Mouse (Mus musculus): ENCODE measurements around the gene Olfr1466.

- TF ChIP-seq POLR2A (IDR thresholded peaks at IDR 0.05; ENCODE audit: borderline replicate concordance, extremely low read depth, low read depth, low read length) (no peak), CTCF (IDR thresholded peaks at IDR 0.05; ENCODE audit: insufficient read depth, low read length) (no peak)
These were observed at the start of gene Olfr1466 for GRCm38 (mm10) chr19:13338562-13338961.
